Mouse (Mus musculus) intestine, embryonic 15.5 days (tissue): ENCODE results near the gene Urah. TPM values are rescaled to one million over a fixed set of nuclear protein-coding genes. Genes with fewer than 3 reads are reported as not detected.

Experiments used
- ATAC-seq: fragments of 200-750 bp; cut with Nextera tagmentation; 2 replicates; pipeline ENCODE4 v1.8.0; 2017; ENCODE audit warnings: moderate TSS enrichment, moderate library complexity
- H3K27ac ChIP-seq: fragments of 300-500 bp; sonication (generic); 2 replicates; pipeline ENCODE4 v1.5.1; 2015; ENCODE audit warnings: mild to moderate bottlenecking, inconsistent platforms
- H3K27me3 ChIP-seq: fragments of 300-500 bp; sonication (generic); replicated peaks from 2 replicates; pipeline ENCODE4 v1.6.1; 2015; ENCODE audit warnings: inconsistent platforms
- H3K36me3 ChIP-seq: fragments of 300-500 bp; sonication (generic); 2 replicates; pipeline ENCODE4 v1.6.1; 2015; ENCODE audit warnings: inconsistent platforms
- H3K4me1 ChIP-seq: fragments of 300-500 bp; sonication (generic); replicated peaks from 2 replicates; pipeline ENCODE4 v1.6.1; 2015; ENCODE audit warnings: inconsistent platforms
- H3K4me2 ChIP-seq: fragments of 300-500 bp; sonication (generic); replicated peaks from 2 replicates; pipeline ENCODE4 v1.6.1; 2015; ENCODE audit warnings: mild to moderate bottlenecking, inconsistent platforms
- H3K4me3 ChIP-seq: fragments of 300-500 bp; sonication (generic); replicated peaks from 2 replicates; pipeline ENCODE4 v1.5.1; 2015; ENCODE audit warnings: inconsistent platforms
- H3K9ac ChIP-seq: fragments of 300-500 bp; sonication (generic); 2 replicates; pipeline ENCODE4 v1.6.1; 2015; ENCODE audit warnings: inconsistent platforms
- H3K9me3 ChIP-seq: fragments of 300-500 bp; sonication (generic); 2 replicates; pipeline ENCODE4 v1.6.1; 2016; ENCODE audit warnings: inconsistent platforms
- WGBS: fragments of 180-500 bp; shearing (Covaris S2); methylation state at CpG from one replicate; pipeline ENCODE4 v1.1.7; 2015; 5-methylcytosine and 5-hydroxymethylcytosine counted together
- polyA plus RNA-seq: library from polyadenylated mRNA; unstranded; fragments of >200 nt; fragmentation: Nextera tagmentation; extraction: Ambion mirVana; gene quantifications from 2 replicates; pipeline ENCODE4 v1.2.1, GENCODE M21; 2015

Urah gene
- polyA plus RNA-seq, 1 experiment from 2014 or later, result 4.8 TPM

- H3K4me1 ChIP-seq, result peaks cover 20% of the 10 kb centered on the region
- H3K36me3 ChIP-seq, result peaks cover 37% of the 10 kb centered on the region
- peak; percentile 39 for ATAC-seq
- peak within 1 kb of the TSS; percentile 57 for H3K4me3 ChIP-seq
- no peaks in the 10 kb centered on the region for H3K9me3 ChIP-seq
- 34% methylated on average over 40 of the region's 40 CpGs for WGBS
- no peaks in the 10 kb centered on the region for H3K27me3 ChIP-seq
- peak within 1 kb of the TSS; percentile 95 for H3K27ac ChIP-seq
- H3K4me2 ChIP-seq, result peak within 1 kb of the TSS; percentile 98
- peak within 1 kb of the TSS; percentile 85 for H3K9ac ChIP-seq
Measured at GRCm38 (mm10) chr7:140857550-140858505, 23.0 kb downstream of the Urah start, which contains the start of gene Bet1l. Bet1l (minus strand) TSS chr7:140857577.

DNA sequence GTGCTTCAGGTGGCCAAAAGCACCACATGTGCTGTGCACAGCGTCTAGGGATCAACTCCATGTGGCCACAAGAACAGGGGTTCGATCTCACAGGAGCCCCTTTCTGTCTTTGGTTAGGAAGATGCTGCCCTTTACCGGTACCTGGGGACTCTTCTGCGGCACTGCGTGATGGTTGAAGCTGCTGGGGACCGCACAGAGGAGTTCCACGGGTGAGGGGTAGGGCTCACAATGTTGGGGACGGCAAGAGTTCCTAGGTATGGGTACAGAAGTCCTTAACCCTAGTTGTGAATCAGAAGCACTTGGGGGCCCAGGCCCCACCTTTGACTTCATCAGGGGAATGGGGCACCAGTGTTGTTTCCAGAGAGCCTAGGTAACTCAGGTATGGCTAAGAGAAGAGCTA is 23.9 kb downstream of the Urah start:
- Histone ChIP-seq H3K9me3 (no peaks in the 10 kb centered on the region), H3K4me2 (peak overlapping the region; percentile 98), H3K36me3 (peaks cover 35% of the 10 kb centered on the region), H3K27me3 (no peaks in the 10 kb centered on the region), H3K4me3 (no peak overlapping the region), H3K9ac (peak overlapping the region; percentile 85; the same call in 1 of the 2 replicates), H3K27ac (no peak overlapping the region), H3K4me1 (peaks cover 20% of the 10 kb centered on the region)
- 96% methylated on average over 8 of the region's 8 CpGs for WGBS
- ATAC-seq, result no peak

DNA sequence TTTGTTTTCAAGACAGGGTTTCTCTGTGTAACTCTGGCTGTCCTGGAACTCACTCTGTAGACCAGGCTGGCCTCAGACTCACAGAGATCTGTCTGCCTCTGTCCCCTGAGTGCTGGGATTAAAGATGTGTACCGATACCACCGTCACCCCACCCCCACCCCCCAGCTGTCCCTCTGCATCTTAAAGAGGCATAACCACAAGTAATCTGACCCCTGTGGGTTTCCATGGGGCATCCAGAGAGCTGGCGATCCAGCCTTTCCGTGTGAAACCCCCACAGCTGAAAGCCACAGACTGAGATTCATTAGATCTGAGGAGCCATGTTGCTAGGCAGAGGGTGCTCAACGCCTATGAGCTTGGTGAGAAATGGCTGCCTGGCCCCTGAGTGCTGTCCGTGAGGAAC is 25.2 kb downstream of the Urah start:
- peaks cover 32% of the 10 kb centered on the region for H3K36me3 ChIP-seq
- WGBS, result 79% methylated on average over 6 of the region's 6 CpGs

GRCm38 (mm10) chr7:140860728-140861127 is 25.9 kb downstream of the Urah start:
- Histone ChIP-seq H3K9me3 (no peaks in the 10 kb centered on the region), H3K27me3 (no peaks in the 10 kb centered on the region), H3K27ac (no peak overlapping the region), H3K4me1 (peaks cover 13% of the 10 kb centered on the region), H3K4me2 (no peak overlapping the region), H3K9ac (no peak overlapping the region), H3K4me3 (no peak overlapping the region), H3K36me3 (peaks cover 32% of the 10 kb centered on the region)
- 85% methylated on average over 5 of the region's 5 CpGs for WGBS
- ATAC-seq, result no peak

More for the DNA sequence above, 25.2 kb downstream of the Urah start:
- Histone ChIP-seq H3K4me2 (no peak overlapping the region), H3K9me3 (no peaks in the 10 kb centered on the region), H3K27ac (no peak overlapping the region), H3K9ac (no peak overlapping the region), H3K27me3 (no peaks in the 10 kb centered on the region), H3K4me1 (peaks cover 18% of the 10 kb centered on the region), H3K4me3 (no peak overlapping the region)
- no peak for ATAC-seq

GRCm38 (mm10) chr7:140864761-140865160 is 29.9 kb downstream of the Urah start:
- WGBS, result 89% methylated on average over 12 of the region's 12 CpGs
- Histone ChIP-seq H3K9me3 (no peaks in the 10 kb centered on the region), H3K4me1 (no peaks in the 10 kb centered on the region), H3K9ac (no peak overlapping the region), H3K27ac (no peak overlapping the region), H3K36me3 (peaks cover 35% of the 10 kb centered on the region), H3K4me2 (no peak overlapping the region), H3K27me3 (no peaks in the 10 kb centered on the region), H3K4me3 (no peak overlapping the region)
- ATAC-seq, result no peak

DNA sequence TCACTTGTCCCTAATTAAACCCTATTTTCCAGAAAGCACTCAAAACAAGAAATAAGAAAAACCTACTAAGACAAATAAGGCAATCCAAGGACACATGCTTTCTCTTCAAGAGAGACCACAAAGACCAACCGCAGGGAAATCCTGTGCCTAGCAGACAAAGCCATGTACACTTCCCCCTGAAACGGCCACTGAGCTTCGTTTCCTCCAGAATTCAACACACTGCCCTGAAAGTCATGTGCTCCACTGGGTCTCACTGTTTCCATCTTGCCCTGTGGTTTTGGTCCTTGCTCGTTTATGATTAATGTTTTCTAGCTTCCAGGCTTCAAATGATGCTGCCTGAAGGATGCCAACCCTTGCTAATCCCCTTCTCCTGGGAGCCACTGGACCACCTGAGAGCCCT is 39.4 kb downstream of the Urah start:
- Histone ChIP-seq H3K9me3 (no peaks in the 10 kb centered on the region), H3K36me3 (0 out of 2 replicates have a peak, but pooled peaks cover 7% of the 10 kb centered on the region), H3K27me3 (no peaks in the 10 kb centered on the region), H3K4me1 (no peaks in the 10 kb centered on the region), H3K4me2 (no peak overlapping the region), H3K27ac (no peak overlapping the region), H3K9ac (no peak overlapping the region), H3K4me3 (no peak overlapping the region)
- ATAC-seq, result no peak
- WGBS, result 91% methylated on average over 4 of the region's 4 CpGs

DNA sequence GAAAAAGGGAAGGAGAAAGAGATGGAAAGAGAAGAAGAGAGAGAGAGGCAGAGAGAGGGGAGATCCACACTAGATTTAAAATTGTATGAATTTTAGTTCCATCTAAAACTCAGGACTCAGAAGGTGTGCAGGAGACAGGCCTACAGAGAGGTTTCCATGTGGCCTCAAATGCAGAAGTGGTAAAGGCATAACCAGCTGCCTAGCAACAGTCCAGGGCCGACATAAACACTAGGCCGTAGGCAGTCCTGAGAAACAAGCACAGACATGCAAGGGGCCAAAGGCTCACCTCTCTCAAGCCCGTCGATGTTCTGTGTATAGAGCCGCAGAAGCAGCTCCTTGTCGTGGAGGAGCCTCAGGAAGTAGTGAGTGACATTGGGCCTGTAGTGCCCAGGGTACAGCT is 42.5 kb downstream of the Urah start:
- no peak for ATAC-seq
- peaks cover 7% of the 10 kb centered on the region for H3K4me1 ChIP-seq
- WGBS, result 81% methylated on average over 6 of the region's 6 CpGs
- no peak overlapping the region for H3K27ac ChIP-seq
- H3K9ac ChIP-seq, result no peak overlapping the region
- H3K4me2 ChIP-seq, result no peak overlapping the region
- H3K36me3 ChIP-seq, result 0 out of 2 replicates have a peak, but pooled peaks cover 7% of the 10 kb centered on the region
- no peak overlapping the region for H3K4me3 ChIP-seq
- no peaks in the 10 kb centered on the region for H3K9me3 ChIP-seq
- no peaks in the 10 kb centered on the region for H3K27me3 ChIP-seq

DNA sequence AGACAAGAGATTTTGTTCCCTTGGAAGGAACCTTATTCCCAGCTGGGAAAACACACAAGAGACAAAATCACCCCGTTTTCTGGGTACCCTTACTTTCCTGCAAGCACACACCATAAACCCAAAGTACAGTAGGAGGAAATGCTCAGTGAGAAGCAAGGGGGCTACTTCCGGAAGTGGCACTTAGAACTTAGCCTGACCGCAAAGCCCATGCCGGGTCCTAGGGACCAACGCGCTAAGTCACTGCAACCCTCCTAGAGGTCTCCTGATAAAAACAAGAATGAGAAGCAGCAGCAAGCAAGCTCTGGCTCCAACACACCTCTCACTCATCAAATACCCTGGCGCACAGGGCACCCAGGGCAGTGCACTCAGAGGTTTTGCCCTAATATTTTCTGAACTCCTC is 44.5 kb downstream of the Urah start:
- Histone ChIP-seq H3K9me3 (no peaks in the 10 kb centered on the region), H3K4me1 (peaks cover 11% of the 10 kb centered on the region), H3K27ac (no peak overlapping the region), H3K4me3 (no peak overlapping the region), H3K27me3 (no peaks in the 10 kb centered on the region), H3K4me2 (no peak overlapping the region), H3K36me3 (0 out of 2 replicates have a peak, but pooled peaks cover 7% of the 10 kb centered on the region), H3K9ac (no peak overlapping the region)
- ATAC-seq, result no peak
- 89% methylated on average over 7 of the region's 7 CpGs for WGBS

- Histone ChIP-seq H3K4me1 (peaks cover 11% of the 10 kb centered on the region), H3K27me3 (no peaks in the 10 kb centered on the region), H3K9me3 (no peaks in the 10 kb centered on the region), H3K36me3 (0 out of 2 replicates have a peak, but pooled peaks cover 7% of the 10 kb centered on the region), H3K4me3 (no peak overlapping the region), H3K4me2 (peak overlapping the region; percentile 33), H3K9ac (no peak overlapping the region), H3K27ac (peak overlapping the region; percentile 40)
- no peak for ATAC-seq
- 64% methylated on average over 3 of the region's 3 CpGs for WGBS
Measured at GRCm38 (mm10) chr7:140880419-140880818, 45.6 kb downstream of the Urah start.

DNA sequence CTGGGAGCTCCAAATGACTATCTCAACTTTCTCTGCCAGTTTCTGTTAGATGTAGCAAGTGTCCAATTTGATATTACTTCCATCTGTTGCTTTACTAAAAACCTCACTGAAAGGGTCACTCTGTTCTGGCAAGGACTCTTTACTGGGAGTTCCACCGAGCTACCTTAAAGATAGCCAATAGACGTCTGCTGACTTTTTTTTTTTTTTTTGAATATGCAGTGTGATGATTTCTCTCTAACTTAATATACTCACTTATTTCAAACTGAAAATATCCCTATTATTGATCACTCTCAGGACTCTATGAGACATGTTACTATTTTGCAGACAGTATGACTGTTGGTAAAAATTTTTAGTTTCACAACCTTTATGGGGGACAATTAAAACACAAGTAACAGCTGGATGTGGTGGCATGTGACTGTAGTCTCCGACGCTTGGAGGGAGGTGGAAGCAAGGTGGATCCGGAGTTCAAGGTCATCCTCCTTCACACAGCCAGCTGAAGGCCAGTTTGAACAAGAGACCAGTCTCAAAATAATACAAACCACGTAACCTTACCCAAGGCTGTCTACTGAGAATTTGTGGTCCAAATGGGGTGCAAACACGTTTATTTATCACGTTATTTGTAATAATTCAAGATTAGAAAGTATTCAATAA is 46.2 kb downstream of the Urah start:
- Histone ChIP-seq H3K4me2 (peak overlapping the region; percentile 82), H3K9me3 (no peaks in the 10 kb centered on the region), H3K36me3 (0 out of 2 replicates have a peak, but pooled peaks cover 7% of the 10 kb centered on the region), H3K9ac (peak overlapping the region; percentile 76), H3K4me1 (peaks cover 11% of the 10 kb centered on the region), H3K4me3 (peak overlapping the region; percentile 59), H3K27me3 (no peaks in the 10 kb centered on the region), H3K27ac (peak overlapping the region; percentile 40; the same call in 1 of the 2 replicates)
- 13% methylated on average over 8 of the region's 8 CpGs for WGBS
- peak; percentile 19 for ATAC-seq

GRCm38 (mm10) chr7:140881696-140882468 is 47.1 kb downstream of the Urah start, which contains the start of the genes Psmd13 and Sirt3:
Psmd13 (plus strand) TSS chr7:140881968.
Sirt3 (minus strand) TSS chr7:140882309.
- Histone ChIP-seq H3K4me3 (peak within 1 kb of the TSS; percentile 59), H3K27ac (peak within 1 kb of the TSS; percentile 85), H3K9ac (peak within 1 kb of the TSS; percentile 76), H3K36me3 (0 out of 2 replicates have a peak, but pooled peaks cover 4% of the 10 kb centered on the region), H3K4me2 (peak within 1 kb of the TSS; percentile 82), H3K4me1 (peaks cover 11% of the 10 kb centered on the region), H3K27me3 (no peaks in the 10 kb centered on the region), H3K9me3 (no peaks in the 10 kb centered on the region)
- ATAC-seq, result peak; percentile 97
- under 1% methylated on average over 59 of the region's 59 CpGs for WGBS
